Mouse (Mus musculus): Measurements from ENCODE around the gene Zfp940.
"Not testable (repeated sequence)": the region's sequence is repeated elsewhere in the genome, so short reads cannot be mapped to it uniquely, and the experiment has no call there.

Zfp940 gene

DNA sequence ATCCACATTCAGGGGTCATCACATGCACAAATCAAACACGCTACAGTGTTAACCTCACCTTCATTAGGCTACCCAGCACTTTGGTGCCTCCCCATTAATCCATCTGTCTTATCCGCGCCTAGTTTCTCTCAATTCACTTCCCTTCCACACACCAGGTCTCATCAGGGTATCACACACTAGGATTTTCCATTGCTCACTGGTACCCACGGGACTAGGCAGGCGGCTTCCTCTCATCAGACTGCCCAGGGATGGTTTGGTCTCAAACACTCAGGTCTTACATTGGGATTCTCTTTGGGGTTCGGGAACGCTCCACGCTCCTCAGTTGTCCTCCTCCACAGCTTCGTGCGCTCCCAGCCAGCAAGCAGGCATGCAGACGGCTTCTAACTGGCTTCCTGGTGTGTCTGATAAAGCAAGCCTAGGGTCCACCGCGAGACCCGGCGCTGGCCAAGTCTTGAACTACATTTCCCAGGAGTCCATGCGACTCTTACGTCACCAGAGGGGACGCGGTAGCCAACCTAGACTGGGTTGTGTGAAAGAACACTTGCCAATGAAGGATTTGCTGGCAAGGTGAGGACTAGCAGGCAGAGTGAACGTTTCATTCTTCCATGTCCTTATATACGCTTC, at the start of gene Zfp940:
Zfp940 (minus strand) TSS at position 451 of the 624 bp plus-strand sequence.
- peak; percentile 77 to 87 for DNase-seq

GRCm38 (mm10) chr7:29898351-29898750, 44.9 kb upstream of the Zfp940 start:
- DNase-seq = no peak

- no peak for DNase-seq
Measured at GRCm38 (mm10) chr7:29892756-29893155, 39.3 kb upstream of the Zfp940 start.

GRCm38 (mm10) chr7:29890501-29890900, 37.0 kb upstream of the Zfp940 start:
- no peak for DNase-seq

- DNase-seq = peak; percentile 20 to 53
Measured at GRCm38 (mm10) chr7:29880916-29881315, 27.4 kb upstream of the Zfp940 start.

- no peak for DNase-seq
Measured at GRCm38 (mm10) chr7:29880056-29880455, 26.6 kb upstream of the Zfp940 start.

- not testable (repeated sequence) for DNase-seq
Measured at GRCm38 (mm10) chr7:29877561-29877960, 24.1 kb upstream of the Zfp940 start.

- DNase-seq = no peak
Measured at GRCm38 (mm10) chr7:29874256-29874655, 20.8 kb upstream of the Zfp940 start.

DNA sequence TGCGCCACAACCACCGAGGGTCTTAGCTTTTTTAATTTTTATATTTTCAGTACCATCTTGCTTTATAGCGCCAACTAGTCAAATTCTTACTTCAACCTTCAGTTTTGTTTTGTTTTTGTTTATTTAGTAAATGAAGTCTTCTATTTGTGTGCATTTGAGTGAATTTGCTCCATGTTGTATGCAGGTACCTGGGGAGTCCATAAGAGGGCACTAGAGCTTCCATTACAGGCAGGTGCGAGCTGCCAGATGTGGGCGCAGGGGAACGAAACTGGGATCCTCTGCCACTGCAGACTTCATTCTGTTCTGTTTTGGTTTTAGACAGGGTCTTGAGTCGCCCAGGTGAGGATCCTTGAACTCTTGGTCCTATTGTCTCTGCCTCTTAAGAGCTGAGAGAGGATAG, 8.2 kb upstream of the Zfp940 start:
- DNase-seq = no peak

DNA sequence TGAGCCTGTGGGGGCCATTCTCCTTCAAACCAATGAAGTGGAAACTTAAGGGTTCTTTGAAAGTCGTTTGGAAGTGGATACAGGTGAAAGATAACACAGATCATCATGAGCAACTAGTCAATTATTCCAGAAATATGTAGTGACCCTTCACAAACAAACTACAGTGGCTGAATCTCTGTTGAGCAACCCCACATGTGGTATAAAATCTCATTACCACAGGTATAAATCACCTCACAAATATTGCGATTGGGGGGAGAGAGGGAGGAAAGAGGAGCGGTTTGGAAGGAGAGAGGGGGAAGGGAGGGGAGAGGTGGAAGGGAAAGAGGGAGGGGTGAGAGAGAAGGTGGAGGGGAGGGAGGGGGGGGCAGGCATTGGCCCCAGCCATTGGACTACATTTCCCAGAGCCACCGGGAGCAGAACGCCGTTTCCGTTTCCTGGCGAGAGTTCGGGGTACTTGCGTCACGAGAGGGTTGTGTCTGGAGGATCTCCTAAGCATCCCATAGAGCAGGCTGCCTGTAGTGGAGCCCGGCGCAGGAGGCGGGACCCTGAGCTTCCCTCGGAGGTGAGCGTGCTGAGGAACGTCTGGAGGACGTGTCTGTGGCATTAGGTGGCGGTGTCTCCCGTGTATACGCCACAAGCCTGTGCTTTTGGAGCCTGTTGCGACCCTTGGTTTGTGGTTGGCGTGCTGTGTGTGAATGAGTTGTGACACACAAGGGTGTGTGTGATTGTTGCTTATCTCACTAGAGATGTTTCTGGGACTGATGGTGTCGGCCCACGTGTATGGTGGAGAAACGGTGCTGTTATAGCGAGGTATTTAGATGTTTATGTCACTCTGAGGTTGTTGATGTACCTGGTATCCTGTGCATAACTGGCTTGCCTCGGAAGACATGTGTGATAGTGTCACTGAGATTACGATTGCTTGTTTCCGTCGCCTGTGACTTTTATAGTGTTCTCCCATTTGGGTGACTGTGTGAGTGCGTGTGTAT, 6.4 kb upstream of the Zfp940 start, which contains the start of gene Zfp420:
Zfp420 (plus strand) TSS at position 448 of the 986 bp plus-strand sequence.
- peak; percentile 88 to 90 for DNase-seq

- no peak for DNase-seq
Measured at GRCm38 (mm10) chr7:29852831-29853218, 644 bp downstream of the Zfp940 start.

GRCm38 (mm10) chr7:29844616-29845015, 8.9 kb downstream of the Zfp940 start:
- no peak for DNase-seq

DNA sequence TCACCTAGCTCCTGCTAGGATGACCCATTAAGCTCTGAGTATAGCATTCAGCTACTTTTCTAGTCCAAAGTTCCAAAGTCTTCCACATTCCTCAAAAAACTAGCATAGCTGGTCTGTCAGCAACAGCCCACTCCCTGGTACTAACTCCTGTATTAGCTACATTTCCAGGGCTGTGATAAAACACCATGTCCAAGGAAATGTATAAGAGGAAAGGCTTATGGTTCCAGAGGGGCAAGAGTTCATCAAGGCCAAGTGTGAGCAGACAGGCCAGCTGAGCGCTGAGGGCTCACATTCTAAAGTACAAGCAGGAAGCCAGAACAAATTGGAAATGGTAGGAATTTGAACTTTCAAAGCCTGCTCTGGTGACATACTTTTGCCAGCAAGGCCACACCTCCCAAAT, 11.4 kb downstream of the Zfp940 start:
- DNase-seq = no peak

DNA sequence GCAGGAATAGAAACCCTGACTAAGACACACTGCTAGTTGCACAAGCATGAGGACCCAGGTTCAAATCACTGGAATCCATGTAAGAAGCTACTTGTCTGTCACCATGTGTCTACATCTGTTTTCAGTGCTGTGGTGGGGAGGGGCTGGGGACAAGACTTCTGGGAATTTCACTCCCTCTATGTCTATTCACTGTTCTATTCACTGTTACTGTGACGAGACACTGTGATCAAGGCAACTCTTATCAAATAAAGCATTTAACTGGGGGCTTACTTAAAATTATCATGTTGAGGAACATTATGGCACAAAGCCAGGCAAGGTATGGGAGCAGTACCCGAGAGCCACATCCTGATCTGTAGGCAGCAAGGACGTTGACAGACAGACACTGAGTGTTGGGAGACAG, 14.2 kb downstream of the Zfp940 start:
- DNase-seq = no peak

- no peak for DNase-seq
Measured at GRCm38 (mm10) chr7:29836816-29837215, 16.7 kb downstream of the Zfp940 start.

DNA sequence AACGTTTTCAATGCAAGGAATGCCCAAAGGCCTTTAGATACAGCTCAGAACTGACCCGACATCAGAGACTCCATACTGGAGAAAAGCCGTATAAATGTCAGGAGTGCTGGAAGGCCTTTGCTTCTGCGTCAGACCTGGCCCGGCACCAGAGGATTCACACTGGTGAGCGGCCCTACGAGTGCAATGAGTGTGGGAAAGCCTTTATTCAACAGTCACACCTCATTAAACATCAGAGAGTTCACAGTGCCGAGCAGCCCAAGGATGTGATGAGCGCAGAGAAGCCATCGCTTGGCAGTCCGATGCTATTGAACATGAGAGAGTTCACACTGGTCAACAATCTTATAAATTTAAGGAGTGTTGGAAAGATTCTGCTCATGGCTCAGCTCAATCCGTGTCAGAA, 23.7 kb downstream of the Zfp940 start:
- DNase-seq = no peak

DNA sequence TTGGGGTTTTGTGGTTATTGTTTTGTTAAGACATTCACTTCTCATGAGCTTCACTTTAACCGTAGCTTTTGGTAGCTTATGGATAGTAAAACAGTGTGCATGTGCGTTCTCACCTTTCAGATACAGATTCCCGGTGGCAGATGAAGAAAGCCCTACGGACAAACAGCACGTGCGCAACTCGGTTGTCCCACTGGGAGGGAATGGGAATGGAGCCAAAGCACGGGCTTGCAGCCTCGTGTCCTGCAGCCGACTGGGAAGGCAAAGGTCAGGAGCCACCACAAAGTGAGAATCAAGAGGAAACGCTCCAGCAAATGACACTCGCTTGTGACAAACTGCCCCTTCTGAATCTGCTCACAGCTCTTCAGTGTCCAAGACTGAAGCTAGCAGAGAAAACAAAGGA, 25.5 kb downstream of the Zfp940 start:
- no peak for DNase-seq

DNA sequence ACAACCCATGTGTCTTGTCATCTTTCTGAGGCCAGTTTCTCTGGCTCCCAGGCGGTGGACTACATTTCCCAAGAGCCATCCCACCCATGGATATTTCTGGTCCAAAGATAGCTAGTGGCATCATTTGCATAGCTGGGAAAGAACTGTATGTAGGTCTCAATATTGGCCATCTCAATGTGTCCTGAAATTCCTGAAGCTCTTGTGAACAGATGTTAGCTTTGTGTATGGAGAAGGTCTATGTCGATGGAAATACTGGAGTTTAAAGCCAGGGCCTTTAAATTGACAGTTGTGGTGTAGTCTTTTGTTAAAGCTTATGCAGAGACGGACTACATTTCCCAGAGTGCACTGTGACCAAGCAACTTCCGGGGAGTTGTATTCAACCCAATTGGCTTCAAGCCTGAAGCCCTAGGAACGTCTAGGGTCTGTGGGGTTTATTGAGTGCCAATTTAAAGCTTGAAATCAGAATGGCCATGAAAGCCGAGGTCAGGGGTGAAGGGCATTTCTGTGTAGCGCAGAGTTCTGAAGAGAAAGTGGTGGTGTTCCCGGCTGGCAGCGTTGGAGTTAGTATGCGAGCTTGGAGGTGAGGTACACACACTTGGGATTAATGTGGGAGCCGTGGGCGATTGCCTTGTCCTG, 34.7 kb downstream of the Zfp940 start:
- DNase-seq = peak; percentile 53 to 81

DNA sequence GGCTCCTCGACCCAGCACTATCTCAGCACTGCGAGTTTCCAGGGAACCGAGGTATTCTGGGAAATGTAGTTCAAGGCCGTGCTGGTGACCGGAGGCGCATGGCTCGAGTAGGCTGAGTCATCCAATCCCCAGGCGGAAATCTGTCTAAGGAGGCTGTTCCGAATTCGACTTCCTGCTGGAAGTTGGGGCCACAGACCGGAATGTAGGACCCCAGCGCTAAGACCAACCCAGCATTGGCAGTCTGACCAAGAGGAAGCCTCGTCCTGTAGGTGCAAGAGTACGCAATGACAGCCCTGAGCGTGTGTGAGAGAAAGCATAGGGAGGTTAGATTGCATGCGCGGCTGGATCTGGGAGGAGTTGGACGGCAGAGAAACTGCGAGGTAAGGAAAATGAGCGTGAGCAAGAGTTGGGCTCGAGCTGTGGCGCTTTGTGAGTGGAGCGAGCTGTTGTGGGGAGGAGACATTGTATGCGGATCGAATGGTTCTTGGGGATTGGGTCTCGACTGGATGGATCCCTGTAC, 37.5 kb downstream of the Zfp940 start, which contains the start of gene Zfp790:
Zfp790 (plus strand) TSS at position 205 of the 520 bp plus-strand sequence.
- DNase-seq = peak; percentile 91 to 93

DNA sequence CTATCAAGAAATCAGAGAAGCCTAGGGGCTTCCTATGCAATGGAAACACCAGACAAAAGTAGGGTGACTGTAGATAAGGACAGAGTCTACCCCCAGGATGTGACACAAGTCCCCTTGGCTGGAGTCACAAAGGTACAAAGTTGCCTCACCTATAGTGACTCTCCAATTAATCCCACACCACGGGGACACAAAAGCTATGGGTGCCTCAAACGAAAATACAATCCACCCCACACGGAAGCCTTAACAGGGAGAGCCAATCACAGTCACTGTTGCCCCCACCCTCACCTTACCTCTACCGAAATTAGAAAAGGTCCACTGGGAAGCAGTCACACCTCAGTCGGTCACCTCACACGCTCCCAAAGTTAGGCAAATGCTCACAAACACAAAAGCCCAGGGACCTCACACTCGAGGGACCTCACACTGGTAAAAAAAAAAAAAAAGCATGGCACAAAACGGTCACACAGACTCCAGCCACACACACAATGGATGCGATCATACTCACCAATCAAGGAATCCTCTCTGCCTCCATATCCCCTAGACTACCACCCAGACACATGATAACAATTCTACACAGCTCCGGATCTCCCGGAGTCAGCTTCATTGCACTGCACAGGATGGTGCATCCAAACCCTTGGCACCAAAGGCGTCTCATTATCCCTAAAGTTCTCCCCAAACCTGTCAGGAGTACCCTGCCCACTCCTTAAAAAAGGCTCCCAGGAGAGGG, 38.2 kb downstream of the Zfp940 start:
- no peak for DNase-seq

- no peak for DNase-seq
Measured at GRCm38 (mm10) chr7:29814381-29814780, 39.1 kb downstream of the Zfp940 start.

- no peak for DNase-seq
Measured at GRCm38 (mm10) chr7:29812244-29812643, 41.2 kb downstream of the Zfp940 start.

All from lung, postnatal 4 days (tissue).